Mouse (Mus musculus) frontal cortex, adult (tissue): ENCODE measurements around the gene Hist1h2bp.
"Not testable (repeated sequence)": the region's sequence is repeated elsewhere in the genome, so short reads cannot be mapped to it uniquely, and the experiment has no call there.

ENCODE experiments used
- ATAC-seq: cut with Nextera tagmentation; 2 replicates; pipeline ENCODE4 v1.9.2; 2017; ENCODE audit warnings: mild to moderate bottlenecking, moderate library complexity, mixed read lengths; ENCODE audit not compliant: low TSS enrichment

Gene Hist1h2bp

DNA sequence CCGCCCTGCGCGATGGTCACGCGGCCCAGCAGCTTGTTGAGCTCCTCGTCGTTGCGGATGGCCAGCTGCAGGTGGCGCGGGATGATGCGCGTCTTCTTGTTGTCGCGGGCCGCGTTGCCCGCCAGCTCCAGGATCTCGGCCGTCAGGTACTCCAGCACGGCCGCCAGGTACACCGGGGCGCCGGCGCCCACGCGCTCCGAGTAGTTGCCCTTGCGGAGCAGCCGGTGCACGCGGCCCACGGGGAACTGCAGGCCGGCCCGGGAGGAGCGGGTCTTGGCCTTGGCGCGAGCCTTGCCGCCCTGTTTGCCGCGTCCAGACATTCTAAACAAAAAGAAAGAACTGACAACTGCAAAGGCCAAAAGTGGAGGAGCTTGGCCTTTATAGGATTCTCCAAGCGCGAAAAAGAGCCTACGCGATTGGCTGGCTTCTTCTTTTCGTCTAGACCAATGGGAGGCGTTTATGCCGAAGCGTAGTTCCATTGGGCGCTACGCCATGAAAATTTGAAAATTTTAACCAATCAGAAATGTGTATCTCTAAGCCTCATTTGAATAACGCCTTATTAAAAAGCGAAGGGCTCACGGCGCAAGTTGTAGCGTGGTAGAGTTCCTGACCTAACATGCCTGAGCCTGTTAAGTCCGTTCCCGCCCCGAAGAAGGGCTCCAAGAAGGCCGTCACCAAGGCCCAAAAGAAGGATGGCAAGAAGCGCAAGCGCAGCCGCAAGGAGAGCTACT is at the start of gene Hist1h2bp, which contains the start of gene Hist1h2an:
Gene Hist1h2bp (plus strand): TSS at position 563 of the 731 bp plus-strand sequence.
Gene Hist1h2an (minus strand): TSS at position 320 of the 731 bp plus-strand sequence.
- ATAC-seq = peak; percentile 97

DNA sequence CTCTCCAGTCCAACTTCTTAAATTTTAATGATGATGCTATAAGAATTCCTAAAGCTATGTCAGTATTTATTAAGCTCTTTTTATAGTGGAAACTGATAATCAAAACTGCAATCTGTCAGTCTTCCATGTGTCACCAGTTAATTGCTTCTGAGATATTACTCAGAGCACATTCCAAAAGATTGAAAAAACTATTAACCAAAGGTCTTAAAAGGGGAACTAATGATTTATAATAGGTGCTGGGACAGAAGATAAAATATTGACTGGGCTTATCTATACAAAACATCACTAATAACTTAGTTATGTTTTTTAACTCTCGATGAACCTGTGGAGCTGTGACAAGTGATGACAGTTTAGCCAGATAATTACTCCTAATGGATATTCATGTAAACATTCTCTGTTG is 42.3 kb upstream of the Hist1h2bp start:
- ATAC-seq = no peak

DNA sequence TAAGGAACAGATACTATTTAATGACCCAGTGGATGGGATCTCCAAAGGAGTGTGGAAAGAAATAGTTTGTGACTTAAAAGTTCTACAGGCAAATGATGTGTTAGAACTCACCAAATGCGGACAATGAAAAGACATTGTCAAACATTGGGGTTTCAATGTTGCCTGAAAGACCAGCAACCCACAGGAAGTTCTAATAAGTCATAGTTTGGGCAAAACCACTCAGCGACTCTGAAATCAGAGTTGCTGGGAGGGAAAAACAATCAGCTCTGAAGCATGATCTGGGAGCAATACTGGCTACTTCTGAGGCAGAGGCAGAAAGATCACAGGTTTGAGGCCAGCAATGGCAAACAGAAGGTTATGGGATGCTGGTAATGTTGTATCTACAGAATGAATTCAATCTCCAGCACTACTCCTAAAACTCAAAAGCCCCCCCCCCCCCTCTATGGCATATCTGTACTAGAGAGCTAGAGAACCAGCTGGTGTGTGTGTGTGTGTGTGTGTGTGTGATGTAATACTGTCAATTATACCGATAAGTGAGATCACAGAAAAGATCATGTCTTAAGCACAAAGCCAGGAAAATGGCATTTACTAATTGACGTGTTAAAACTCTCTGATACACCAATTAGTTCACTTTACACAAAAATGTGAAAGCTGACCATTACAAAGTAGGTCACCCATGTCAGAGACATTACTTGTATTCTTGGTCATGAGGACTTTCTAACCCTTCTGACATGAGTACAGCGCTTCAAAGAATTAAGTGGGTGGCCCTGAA is 37.7 kb upstream of the Hist1h2bp start:
- no peak for ATAC-seq

DNA sequence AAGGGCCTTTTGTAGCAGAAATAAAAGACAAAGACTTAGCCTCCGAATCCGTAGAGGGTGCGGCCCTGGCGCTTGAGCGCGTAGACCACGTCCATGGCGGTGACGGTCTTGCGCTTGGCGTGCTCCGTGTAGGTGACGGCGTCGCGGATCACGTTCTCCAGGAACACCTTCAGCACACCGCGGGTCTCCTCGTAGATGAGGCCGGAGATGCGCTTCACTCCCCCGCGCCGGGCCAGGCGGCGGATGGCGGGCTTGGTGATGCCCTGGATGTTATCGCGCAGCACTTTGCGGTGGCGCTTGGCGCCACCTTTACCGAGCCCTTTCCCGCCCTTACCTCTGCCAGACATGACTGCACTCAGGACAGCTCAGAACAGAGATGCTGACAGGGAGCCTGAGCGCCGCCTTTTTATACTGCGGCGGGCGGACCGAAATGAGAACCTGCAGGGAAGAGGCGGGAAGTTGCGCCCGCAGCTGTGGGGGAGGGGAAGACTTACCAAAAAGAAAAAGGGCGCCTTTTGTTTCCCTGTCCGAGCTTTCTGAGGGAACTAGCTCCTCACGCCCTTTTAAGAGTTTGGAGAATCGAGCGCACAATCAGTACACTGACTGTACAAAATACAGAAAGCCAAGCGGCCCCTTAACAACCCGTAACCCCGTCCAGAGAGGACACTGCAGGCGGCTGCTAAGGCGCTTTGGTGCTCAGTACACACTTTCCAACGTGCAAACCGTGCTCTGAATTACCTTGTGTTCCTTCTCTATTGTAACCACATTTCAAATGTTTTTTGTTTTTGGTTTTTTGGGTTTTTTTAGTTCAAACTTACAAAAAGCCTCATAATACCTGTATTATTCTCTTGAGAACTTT is 36.9 kb upstream of the Hist1h2bp start, which contains the start of gene Hist1h4k:
Gene Hist1h4k (minus strand): TSS at position 347 of the 859 bp plus-strand sequence.
- ATAC-seq = peak; percentile 89

DNA sequence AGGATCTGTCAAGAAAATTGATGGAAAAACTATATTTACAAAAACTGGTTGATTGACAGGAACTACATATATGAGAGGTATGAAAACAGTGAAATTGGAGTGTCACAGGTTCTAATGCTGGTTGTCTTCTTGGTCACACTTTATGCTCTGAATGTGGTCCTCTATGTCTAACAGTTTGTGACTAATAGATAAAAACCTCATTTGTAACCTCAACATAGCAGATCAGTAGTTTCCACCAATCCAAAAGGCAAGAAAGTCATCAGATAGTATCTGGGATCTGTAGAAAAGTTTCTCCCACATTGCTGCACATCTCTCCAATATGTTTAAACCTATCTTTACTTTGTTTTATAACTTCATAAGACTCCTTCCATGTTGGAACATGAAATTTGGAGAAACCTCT is 35.8 kb upstream of the Hist1h2bp start:
- no peak for ATAC-seq

DNA sequence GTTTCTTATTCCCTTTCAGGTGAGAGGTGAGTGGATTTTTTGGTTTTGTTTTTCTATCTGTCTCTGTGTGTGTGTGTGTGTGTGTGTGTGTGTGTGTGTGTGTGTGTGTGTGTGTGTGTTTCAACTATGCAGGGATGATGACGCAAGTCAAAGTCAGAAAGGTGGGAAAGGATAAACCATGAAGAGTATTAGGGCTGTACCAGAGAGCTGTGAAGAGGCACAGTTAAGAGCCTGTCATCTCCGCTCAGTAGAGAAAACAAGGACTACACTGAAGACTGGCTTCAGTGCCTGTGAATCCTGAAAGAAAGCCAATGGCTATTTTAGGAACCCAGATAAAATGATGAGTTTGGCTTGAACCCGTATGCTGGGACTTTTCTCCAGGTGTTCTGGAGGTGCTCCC is 35.4 kb upstream of the Hist1h2bp start:
- ATAC-seq = no peak

DNA sequence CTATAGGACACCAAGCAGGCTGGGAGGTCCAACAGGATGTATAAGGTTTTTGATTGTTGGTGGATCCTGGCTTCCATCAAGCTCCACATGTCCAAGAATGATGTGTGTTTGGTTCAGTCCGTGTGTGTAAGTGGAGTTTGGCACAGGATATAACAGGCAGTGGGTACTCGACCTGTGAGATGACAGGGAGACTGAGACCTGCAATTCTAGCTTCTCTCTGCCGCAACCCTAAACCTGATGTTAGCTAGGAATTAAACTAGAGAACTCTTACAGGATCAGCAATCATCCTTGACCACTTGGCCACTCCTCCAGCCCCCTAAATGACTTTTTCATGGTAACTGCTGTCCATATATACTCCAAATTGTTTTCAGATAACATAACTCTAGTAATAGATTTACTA is 34.9 kb upstream of the Hist1h2bp start:
- no peak for ATAC-seq

DNA sequence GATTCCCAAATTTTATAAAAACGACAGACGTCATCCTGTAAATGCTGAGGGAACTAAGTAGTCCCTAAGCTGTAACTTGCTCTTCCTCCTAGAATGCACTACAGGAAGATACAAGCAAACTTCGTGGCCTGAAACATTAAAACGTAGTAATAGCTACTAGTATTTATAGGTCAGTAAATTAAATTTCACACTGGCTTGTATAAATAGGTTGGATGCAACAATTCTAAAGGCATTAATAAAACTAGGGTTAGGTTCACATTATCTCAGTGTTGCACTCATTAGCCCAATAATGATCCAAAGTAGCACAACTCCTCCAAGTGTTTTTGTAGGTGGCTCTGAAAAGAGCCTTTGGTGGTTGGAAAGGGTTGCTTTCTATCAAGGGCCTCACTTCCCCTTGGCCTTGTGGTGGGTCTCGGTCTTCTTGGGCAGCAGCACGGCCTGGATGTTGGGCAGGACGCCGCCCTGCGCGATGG is 34.2 kb upstream of the Hist1h2bp start:
- no peak for ATAC-seq

DNA sequence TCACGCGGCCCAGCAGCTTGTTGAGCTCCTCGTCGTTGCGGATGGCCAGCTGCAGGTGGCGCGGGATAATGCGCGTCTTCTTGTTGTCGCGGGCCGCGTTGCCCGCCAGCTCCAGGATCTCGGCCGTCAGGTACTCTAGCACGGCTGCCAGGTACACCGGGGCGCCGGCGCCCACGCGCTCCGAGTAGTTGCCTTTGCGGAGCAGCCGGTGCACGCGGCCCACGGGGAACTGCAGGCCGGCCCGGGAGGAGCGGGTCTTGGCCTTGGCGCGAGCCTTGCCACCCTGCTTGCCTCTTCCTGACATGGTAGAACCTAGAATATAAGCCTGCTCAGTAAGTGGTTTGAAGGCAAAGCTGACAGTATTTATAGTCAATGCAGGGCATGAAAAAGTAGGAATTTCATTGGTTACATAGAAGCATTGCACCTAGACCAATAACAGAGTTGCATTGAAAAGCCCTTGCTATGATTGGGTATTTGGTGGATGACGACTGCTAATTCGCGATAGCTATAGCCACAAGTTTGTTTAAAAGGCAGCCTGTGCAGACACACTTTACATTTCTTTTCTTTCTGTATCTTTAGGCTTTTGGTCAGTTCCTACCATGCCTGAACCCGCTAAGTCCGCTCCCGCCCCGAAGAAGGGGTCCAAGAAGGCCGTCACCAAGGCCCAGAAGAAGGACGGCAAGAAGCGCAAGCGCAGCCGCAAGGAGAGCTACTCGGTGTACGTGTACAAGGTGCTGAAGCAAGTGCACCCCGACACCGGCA is 33.6 kb upstream of the Hist1h2bp start, which contains the start of the genes Hist1h2ak and Hist1h2bn:
Gene Hist1h2ak (minus strand): TSS at position 304 of the 762 bp plus-strand sequence.
Gene Hist1h2bn (plus strand): TSS at position 600 of the 762 bp plus-strand sequence.
- ATAC-seq = peak; percentile 98

DNA sequence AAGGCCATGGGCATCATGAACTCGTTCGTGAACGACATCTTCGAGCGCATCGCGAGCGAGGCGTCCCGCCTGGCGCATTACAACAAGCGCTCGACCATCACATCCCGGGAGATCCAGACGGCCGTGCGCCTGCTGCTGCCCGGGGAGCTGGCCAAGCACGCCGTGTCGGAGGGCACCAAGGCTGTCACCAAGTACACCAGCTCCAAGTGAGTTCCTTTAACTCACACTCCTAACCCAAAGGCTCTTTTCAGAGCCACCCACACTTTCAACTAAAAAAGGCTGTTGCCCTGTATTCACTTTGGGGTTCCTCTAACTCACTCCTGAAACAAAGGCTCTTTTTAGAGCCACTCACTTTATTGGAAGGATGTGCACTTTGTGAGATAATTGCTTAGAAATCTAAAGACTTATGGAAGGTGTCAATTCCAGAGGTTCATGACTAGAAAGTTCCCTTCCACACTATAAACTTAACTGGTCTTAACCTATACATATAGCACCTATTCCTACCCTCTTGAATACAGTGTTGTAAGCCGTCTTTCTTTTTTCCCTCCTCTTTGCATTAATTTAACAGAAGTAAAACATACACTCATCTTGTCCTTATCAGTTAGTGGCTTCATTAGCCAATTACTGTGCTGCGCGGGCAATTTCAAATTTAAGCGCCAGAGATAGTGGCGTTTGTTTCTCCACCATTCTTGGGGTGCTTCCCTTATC is 32.8 kb upstream of the Hist1h2bp start:
- ATAC-seq = 0 out of 2 replicates have a peak, but pooled peaks have one; percentile 8

DNA sequence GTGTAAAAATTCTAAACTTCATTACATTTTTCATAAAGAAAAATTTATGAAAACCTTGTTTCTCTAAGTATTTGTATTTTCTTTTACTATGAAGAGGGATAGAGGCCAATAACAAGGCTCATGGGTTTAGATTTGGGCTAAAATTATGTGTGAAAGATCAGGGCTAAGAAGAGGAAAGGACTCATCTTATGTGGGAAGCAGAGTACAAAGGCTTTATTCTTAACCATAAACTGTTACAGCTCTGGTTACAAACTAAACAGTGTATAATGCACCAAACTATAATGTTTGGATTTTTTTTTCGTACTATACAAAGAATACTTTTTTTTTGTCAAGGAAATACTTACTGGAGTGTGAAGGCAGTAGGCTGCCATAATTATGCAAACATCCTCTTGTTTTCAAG is 31.6 kb upstream of the Hist1h2bp start:
- no peak for ATAC-seq

DNA sequence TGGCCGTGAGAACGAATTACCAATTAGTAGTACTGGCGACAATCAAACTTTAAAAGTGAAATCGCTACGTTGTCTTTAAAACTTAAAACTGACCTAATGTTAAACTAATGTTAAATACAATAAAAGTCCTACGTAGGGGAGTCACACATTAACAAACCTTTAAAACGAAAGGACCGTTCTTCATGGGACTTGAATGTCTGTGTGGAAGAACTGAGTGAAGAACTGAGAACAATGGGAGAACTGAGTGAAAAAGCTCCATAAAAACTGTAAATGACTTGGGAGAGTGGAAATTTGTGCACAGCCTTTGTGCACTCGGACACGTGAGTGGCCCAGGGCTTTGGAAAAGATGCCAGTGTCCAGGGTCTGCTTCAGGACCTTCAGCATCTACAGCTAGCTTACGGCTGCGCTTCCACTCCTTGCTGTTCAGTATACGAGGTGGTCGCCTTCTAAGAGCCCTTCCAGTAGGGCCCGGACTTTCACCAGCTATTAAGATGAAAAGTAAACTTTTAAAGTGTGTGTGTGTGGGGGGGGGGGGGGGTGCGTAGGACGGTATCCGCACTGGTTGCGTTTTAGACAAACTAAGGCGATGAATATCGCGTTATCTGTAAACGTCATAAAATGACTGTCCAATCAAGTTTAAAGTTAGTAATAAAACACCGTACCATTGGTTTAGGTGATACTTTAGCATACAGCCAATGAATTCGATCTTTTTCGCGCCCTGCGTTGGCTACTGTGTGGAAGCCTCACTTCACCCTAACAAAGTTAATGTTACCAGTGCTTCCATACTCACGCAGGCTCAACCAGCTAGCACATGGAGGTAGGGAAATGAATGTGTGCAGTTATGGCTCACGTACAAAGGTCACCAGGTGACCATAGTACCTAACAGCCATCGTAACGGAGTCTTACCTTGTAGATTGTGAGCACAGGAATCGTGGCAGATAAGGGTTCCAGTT is 8.2 kb upstream of the Hist1h2bp start:
- ATAC-seq = peak; percentile 92

DNA sequence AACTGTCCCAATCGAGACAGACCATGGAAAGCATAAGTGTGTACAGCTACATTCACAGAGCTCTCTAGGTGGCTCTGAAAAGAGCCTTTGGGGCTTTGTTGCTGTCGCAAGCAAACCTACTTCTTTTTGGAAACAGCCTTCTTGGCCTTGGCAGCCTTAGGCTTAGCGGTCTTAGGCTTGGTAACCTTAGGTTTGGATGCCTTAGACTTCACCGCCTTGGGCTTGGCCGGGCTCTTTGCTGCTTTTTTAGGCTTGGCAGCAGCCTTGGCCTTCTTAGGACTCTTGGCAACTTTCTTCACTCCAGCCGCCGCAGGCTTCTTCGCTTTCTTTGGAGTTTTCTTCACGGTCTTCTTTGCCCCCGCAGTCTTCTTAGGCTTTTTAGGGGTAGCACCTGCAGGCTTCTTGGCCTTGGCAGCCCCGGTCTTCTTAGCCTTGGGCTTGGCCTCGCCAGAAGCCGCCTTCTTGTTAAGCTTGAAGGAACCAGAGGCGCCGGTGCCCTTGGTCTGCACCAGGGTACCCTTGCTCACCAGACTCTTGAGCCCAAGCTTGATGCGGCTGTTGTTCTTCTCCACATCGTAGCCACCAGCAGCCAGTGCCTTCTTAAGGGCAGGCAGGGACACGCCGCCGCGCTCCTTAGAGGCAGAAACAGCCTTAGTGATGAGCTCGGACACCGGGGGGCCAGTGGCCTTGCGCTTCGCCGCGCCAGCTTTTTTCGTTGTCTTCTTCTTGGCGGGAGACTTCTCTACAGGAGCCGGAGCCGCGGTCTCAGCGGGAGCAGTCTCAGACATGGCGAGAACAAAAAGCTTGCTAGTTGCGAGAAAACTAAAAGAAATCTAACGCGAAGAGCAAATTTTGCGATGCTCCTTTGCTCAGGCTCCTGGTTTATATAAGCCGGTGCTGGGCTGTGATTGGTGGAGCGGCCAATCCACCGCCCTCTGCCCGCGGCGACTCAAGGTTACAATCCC is 7.2 kb upstream of the Hist1h2bp start, which contains the start of gene Hist1h1b:
Gene Hist1h1b (minus strand): TSS at position 859 of the 965 bp plus-strand sequence.
- ATAC-seq = peak; percentile 66

DNA sequence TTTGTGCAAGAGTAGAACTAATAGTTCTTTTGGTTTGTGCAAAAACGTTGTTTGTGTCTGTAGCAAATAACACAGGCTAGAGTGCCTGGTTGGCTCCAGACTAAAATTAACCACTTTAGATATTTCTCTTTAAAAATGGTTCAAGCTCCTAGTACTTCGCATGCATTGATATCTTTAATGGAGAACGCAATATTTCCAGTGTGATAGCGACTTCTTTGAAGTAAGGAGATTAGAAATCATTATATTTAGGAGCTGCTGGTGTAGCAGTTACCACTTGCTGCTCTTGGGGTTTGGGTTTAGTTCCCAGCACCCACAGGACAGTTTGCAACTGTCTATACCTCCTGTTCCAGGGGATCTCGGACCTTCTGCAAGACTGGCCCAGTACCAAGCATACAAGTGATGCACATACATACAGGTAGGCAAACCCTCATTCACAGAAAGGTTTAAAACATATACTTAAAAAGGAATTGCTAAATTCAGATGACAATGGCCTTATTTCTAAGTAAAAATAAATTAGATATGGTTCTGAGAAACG is 6.2 kb upstream of the Hist1h2bp start:
- no peak for ATAC-seq

DNA sequence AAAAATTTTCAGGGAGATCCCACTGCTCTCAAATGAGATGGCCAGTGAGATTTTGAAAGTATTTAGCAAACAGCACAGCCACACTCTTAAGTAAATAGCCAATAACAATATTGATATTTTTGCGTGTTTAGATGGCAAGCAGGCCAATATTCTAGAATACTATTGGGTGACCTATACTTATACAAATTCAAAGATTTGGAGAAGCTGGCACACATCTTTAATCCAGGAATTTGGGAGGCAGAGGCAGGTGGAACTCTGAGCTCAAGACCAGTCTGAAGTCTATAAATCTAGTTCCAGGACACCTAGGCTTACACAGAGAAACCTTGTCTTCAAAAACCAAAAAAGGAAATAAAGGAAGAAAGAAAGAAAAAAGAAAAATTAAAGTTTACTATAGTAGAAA is 5.6 kb upstream of the Hist1h2bp start:
- no peak for ATAC-seq

DNA sequence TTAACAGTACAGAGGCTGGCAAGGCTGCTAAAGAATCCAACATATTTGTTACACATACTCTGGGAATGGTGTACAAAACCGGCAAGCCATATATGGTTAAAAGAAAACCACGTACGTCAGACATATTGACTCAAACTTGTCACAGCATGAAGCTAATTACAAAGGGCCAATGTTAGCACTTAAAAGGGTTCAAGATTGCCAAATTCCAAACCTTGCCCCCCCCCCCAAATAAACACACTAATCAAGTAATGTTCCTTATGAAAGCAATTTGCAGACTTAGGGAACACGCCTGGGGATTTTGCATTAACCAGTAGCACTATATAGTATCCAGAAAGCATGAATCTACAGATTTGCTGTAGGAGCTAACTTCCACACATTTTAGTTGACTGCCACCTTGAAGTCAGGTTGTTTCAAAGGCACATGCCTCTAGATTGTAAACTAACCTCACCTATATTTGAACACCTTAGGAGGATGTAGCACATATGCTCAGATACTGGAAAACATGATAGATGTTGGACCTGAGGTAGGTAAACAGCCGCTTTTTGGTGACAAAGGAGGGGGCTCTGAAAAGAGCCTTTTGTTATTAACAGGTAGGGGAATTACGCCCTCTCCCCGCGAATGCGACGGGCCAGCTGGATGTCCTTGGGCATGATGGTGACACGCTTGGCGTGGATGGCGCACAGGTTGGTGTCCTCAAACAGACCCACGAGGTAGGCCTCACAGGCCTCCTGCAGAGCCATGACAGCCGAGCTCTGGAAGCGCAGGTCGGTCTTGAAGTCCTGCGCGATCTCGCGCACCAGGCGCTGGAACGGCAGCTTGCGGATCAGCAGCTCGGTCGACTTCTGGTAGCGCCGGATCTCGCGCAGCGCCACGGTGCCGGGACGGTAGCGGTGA is 4.7 kb upstream of the Hist1h2bp start:
- not testable (repeated sequence) for ATAC-seq
